Mouse (Mus musculus): ENCODE measurements around the gene Fcnb. TPM values are rescaled to one million over a fixed set of nuclear protein-coding genes. Genes with fewer than 3 reads are reported as not detected.
A peak's percentile ranks its signal among the peaks of the same experiment; 100 is the strongest.

The Fcnb gene
- polyA plus RNA-seq, 1 experiment = 1.1 TPM

DNA sequence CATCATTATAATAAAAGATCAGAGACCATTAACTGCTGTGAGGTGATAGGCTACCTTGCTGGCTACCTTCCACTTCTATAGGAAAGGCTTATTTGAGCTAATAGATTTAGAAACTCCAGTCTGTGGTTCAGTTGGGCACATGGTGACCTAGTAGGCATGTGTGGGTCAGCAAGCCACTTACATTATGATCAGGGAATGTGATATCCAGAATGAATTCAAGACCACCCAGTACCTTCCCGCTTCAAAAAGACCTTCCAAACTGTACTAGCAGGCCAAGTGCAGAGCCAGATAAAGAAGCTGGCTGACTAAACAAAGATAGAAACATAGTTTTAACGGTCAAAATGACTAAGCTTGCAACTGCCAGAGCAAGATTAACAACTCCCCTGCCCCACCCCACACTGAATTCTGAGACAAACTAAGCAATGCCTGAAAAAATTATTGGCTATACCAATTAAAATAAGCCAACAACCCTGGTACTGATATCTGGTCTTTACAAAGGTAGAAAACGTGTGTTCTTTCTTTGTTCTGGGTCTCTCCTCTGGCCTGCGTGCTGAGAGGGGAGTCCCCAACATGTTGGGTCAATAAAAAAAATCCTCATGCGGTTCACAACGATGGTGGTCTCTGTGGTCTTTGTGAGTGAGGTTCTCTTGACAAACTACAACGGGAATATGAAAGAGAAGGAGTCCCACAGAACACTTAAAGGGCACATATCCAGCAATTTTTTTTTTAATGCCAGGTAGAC lies 20.2 kb downstream of the Fcnb start:
- H3K27me3 ChIP-seq (replicated peaks) = peaks cover 15% of the 10 kb centered on the region
- H3K9me3 ChIP-seq = peaks cover 8% of the 10 kb centered on the region
- H3K4me1 ChIP-seq = no peaks in the 10 kb centered on the region
- no peak for TF ChIP-seq GATA1 (IDR thresholded peaks at IDR 0.05; ENCODE audit: borderline replicate concordance, low read length)
- no peak for TF ChIP-seq FLI1 (IDR thresholded peaks at IDR 0.05; ENCODE audit: low read length)
- no peaks in the 10 kb centered on the region for H3K36me3 ChIP-seq (replicated peaks; ENCODE audit: low read length)
- no peak overlapping the region for H3K4me3 ChIP-seq (replicated peaks)

DNA sequence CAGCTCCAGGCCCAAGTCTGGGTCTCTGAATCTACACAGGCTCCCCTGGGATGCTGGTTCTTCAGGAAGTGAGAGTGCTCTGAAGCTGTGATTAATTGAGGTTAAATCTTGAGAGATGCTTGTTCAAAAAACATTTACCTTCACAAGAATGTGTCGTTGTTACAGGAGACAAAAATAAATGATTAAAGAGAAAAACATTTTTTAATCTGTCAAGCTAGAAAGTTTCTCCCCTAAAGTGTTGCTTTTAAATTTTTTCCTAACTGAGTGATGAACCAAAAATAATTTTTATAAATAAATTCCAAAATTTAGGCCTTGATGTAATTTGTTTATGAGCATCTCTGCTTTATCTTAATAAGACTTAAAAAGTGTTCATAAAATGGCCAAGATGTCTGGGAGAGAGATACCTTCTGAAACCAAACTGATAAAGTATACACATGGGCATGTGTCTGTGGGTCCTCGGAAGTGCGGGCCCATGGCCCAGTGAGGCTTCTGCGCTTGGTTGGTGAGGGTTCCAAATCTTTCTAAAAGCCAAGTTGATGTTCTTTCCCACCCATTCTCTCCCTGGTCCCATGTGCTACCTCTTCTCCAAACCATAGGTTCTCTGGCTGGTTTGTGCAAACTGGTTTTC lies 20.9 kb downstream of the Fcnb start:
- H3K9me3 ChIP-seq = peaks cover 8% of the 10 kb centered on the region
- no peaks in the 10 kb centered on the region for H3K4me1 ChIP-seq
- H3K36me3 ChIP-seq (replicated peaks; ENCODE audit: low read length) = no peaks in the 10 kb centered on the region
- peaks cover 15% of the 10 kb centered on the region for H3K27me3 ChIP-seq (replicated peaks)
- TF ChIP-seq FLI1 (IDR thresholded peaks at IDR 0.05; ENCODE audit: low read length) (no peak), GATA1 (IDR thresholded peaks at IDR 0.05; ENCODE audit: borderline replicate concordance, low read length) (no peak)
- no peak overlapping the region for H3K4me3 ChIP-seq (replicated peaks)

- H3K9me3 ChIP-seq = peaks cover 3% of the 10 kb centered on the region; the same call in 1 of the 2 replicates
- peaks cover 10% of the 10 kb centered on the region for H3K27me3 ChIP-seq (replicated peaks)
- H3K4me1 ChIP-seq = no peaks in the 10 kb centered on the region
- no peak overlapping the region for H3K4me3 ChIP-seq (replicated peaks)
- TF ChIP-seq GATA1 (IDR thresholded peaks at IDR 0.05; ENCODE audit: borderline replicate concordance, low read length) (no peak), FLI1 (IDR thresholded peaks at IDR 0.05; ENCODE audit: low read length) (no peak)
- H3K36me3 ChIP-seq (replicated peaks; ENCODE audit: low read length) = no peaks in the 10 kb centered on the region
These were observed 24.8 kb downstream of the Fcnb start for GRCm38 (mm10) chr2:28059922-28060321.

DNA sequence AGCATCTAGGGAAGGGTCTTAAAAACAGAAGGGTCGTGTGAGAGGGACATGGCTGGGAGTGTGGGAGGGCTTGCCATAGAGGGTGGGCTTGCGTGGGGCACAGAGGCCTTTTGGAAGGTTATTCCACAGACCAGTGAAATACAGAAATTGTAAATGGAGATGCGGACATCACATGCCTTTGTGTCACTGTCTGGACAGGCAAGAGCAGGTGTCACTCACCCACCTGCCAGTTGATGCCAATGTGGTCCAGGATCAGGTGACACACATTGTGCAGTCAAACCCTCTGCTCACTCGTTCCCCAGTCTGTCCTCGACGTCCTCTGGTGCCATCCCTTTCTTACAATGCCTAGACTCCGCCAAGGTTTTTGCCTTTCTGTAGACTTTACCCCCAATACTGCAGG lies 37.6 kb downstream of the Fcnb start:
- Histone ChIP-seq H3K4me3 (replicated peaks) (peak overlapping the region; percentile 26), H3K27me3 (replicated peaks) (peaks cover 17% of the 10 kb centered on the region), H3K36me3 (replicated peaks; ENCODE audit: low read length) (no peaks in the 10 kb centered on the region), H3K9me3 (peaks cover 3% of the 10 kb centered on the region; the same call in 1 of the 2 replicates), H3K4me1 (no peaks in the 10 kb centered on the region; the same call in 1 of the 2 replicates)
- TF ChIP-seq FLI1 (IDR thresholded peaks at IDR 0.05; ENCODE audit: low read length) = no peak
- no peak for TF ChIP-seq GATA1 (IDR thresholded peaks at IDR 0.05; ENCODE audit: borderline replicate concordance, low read length)

DNA sequence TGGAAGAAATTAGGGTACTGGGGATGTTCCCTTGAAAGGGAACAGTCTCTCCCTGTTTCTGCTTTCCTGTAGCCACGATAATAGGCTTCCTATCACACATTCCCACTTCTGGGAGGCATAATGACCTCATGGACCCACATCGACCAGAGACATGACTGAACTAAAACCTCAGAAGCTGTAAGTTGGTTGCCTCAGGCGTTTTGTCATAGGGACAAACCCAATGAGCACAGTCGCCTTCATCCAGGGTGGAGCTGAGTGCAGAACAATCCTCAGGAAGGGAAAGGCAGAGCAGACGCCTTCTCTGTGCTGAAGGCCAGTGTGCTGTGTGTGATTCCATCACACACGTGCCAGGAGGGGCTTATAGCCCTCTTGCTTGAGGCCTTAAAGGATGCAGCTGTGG lies 38.4 kb downstream of the Fcnb start:
- H3K9me3 ChIP-seq = peaks cover 3% of the 10 kb centered on the region; the same call in 1 of the 2 replicates
- H3K4me1 ChIP-seq = no peaks in the 10 kb centered on the region; the same call in 1 of the 2 replicates
- TF ChIP-seq GATA1 (IDR thresholded peaks at IDR 0.05; ENCODE audit: borderline replicate concordance, low read length) = no peak
- TF ChIP-seq FLI1 (IDR thresholded peaks at IDR 0.05; ENCODE audit: low read length) = no peak
- H3K36me3 ChIP-seq (replicated peaks; ENCODE audit: low read length) = no peaks in the 10 kb centered on the region
- H3K4me3 ChIP-seq (replicated peaks) = no peak overlapping the region
- H3K27me3 ChIP-seq (replicated peaks) = peaks cover 21% of the 10 kb centered on the region

GRCm38 (mm10) chr2:28044920-28045598 lies 39.6 kb downstream of the Fcnb start:
- H3K27me3 ChIP-seq (replicated peaks) = peaks cover 23% of the 10 kb centered on the region
- H3K4me3 ChIP-seq (replicated peaks) = no peak overlapping the region
- H3K9me3 ChIP-seq = peaks cover 3% of the 10 kb centered on the region; the same call in 1 of the 2 replicates
- H3K36me3 ChIP-seq (replicated peaks; ENCODE audit: low read length) = no peaks in the 10 kb centered on the region
- no peaks in the 10 kb centered on the region; the same call in 1 of the 2 replicates for H3K4me1 ChIP-seq
- no peak for TF ChIP-seq FLI1 (IDR thresholded peaks at IDR 0.05; ENCODE audit: low read length)

GRCm38 (mm10) chr2:28040466-28040865 lies 44.2 kb downstream of the Fcnb start:
- H3K9me3 ChIP-seq = no peaks in the 10 kb centered on the region
- no peak for TF ChIP-seq FLI1 (IDR thresholded peaks at IDR 0.05; ENCODE audit: low read length)
- H3K27me3 ChIP-seq (replicated peaks) = peaks cover 23% of the 10 kb centered on the region
- no peaks in the 10 kb centered on the region for H3K4me1 ChIP-seq
- H3K36me3 ChIP-seq (replicated peaks; ENCODE audit: low read length) = no peaks in the 10 kb centered on the region
- no peak overlapping the region for H3K4me3 ChIP-seq (replicated peaks)

DNA sequence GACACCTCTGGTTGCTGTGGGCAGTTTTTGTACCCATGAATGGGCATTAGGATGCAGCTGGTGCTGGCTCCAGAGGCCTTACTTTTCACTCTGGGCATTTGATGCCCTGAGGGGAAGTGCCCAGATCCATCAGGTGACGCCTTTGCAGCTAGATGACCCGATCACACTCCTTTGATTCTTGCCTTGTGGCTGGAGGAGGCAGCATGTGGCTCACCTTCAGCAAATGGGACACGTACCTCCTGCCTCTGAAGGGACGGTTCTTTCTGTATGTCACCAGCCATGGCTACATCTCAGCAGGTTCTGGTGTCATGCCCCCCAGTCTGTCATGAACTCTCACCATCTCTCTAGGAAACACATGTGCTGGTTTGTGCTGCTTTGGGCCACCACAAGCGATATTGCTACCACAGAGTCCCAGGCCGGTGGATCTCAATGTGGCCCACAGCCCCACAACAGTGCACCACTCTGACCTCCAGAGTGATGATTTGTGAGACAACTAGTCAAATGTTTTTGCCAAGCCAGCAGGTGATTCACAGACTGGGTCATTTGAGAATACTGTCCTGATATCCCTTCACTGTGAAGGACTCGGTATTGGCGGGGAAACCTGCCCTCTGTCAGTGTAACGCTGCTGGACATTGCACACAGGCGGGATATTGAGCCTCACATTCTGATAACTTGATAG lies 44.9 kb downstream of the Fcnb start:
- H3K4me3 ChIP-seq (replicated peaks) = no peak overlapping the region
- H3K36me3 ChIP-seq (replicated peaks; ENCODE audit: low read length) = no peaks in the 10 kb centered on the region
- H3K9me3 ChIP-seq = no peaks in the 10 kb centered on the region
- TF ChIP-seq FLI1 (IDR thresholded peaks at IDR 0.05; ENCODE audit: low read length) (no peak), GATA1 (IDR thresholded peaks at IDR 0.05; ENCODE audit: borderline replicate concordance, low read length) (no peak)
- H3K4me1 ChIP-seq = no peaks in the 10 kb centered on the region
- peaks cover 23% of the 10 kb centered on the region for H3K27me3 ChIP-seq (replicated peaks)

DNA sequence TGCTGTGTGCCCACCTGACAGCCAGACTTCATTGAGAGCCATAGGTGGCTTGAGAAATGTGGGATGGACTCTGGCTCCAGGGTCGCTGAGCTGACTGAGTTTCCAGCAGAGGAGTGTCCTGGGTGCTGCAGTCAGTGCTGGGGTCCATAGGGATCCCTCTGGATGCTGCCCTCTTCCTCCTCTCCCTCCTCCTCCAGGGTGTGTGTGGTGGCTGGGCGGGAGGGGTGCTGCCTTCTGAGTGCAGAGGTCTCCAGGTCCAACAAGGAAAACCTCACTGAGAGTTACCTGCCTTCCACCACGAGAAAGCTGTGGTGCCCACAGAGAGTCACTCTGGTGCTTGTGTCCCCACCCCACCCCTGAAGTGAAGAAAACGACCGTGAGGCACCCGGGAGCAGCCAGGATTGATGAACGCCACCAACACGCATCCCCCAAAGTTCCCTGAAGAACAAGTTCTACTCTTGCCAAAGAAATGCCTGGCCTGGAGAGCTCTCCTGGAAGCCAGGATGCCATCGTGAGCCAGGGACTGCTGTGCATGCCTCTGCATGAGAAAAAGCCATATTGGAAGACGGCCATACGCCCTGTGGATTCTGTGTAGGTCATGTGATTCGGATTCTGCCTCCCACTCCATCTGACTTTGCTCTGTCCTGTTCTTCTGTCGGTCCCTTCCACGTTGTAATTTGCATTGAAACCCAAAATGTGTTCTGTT lies 46.1 kb downstream of the Fcnb start:
- Histone ChIP-seq H3K9me3 (no peaks in the 10 kb centered on the region), H3K4me3 (replicated peaks) (no peak overlapping the region), H3K27me3 (replicated peaks) (peaks cover 23% of the 10 kb centered on the region), H3K4me1 (no peaks in the 10 kb centered on the region), H3K36me3 (replicated peaks; ENCODE audit: low read length) (no peaks in the 10 kb centered on the region)
- no peak for TF ChIP-seq GATA1 (IDR thresholded peaks at IDR 0.05; ENCODE audit: borderline replicate concordance, low read length)
- no peak for TF ChIP-seq FLI1 (IDR thresholded peaks at IDR 0.05; ENCODE audit: low read length)

Measured in megakaryocyte, embryonic 14.5 days (primary cell).